Mouse (Mus musculus): ENCODE results near the gene A4galt.
"Not testable (repeated sequence)": the region's sequence is repeated elsewhere in the genome, so short reads cannot be mapped to it uniquely, and the experiment has no call there.

Gene A4galt

GRCm38 (mm10) chr15:83268428-83268827, 16.9 kb upstream of the A4galt start:
- DNase-seq (ENCODE audit: low spot score) = not testable (repeated sequence)

- DNase-seq (ENCODE audit: low spot score) = no peak
These were observed 13.7 kb upstream of the A4galt start for GRCm38 (mm10) chr15:83265269-83265668.

GRCm38 (mm10) chr15:83263405-83263804, 11.8 kb upstream of the A4galt start:
- no peak for DNase-seq (ENCODE audit: low spot score)

GRCm38 (mm10) chr15:83257906-83258305, 6.3 kb upstream of the A4galt start:
- DNase-seq (ENCODE audit: low spot score) = no peak

GRCm38 (mm10) chr15:83256491-83256890, 4.9 kb upstream of the A4galt start:
- no peak for DNase-seq (ENCODE audit: low spot score)

GRCm38 (mm10) chr15:83255944-83256343, 4.4 kb upstream of the A4galt start:
- no peak for DNase-seq (ENCODE audit: low spot score)

GRCm38 (mm10) chr15:83255191-83255782, 3.7 kb upstream of the A4galt start:
- no peak for DNase-seq (ENCODE audit: low spot score)

GRCm38 (mm10) chr15:83254372-83255070, 2.9 kb upstream of the A4galt start:
- DNase-seq (ENCODE audit: low spot score) = no peak

- no peak for DNase-seq (ENCODE audit: low spot score)
These were observed 486 bp upstream of the A4galt start for GRCm38 (mm10) chr15:83252060-83252459.

- no peak for DNase-seq (ENCODE audit: low spot score)
These were observed 861 bp downstream of the A4galt start for GRCm38 (mm10) chr15:83250651-83251175.

GRCm38 (mm10) chr15:83249535-83250287, 1.9 kb downstream of the A4galt start:
- DNase-seq (ENCODE audit: low spot score) = no peak

- DNase-seq (ENCODE audit: low spot score) = no peak
These were observed 3.2 kb downstream of the A4galt start for GRCm38 (mm10) chr15:83248236-83248844.

- DNase-seq (ENCODE audit: low spot score) = no peak
These were observed 7.2 kb downstream of the A4galt start for GRCm38 (mm10) chr15:83244371-83244770.

- no peak for DNase-seq (ENCODE audit: low spot score)
These were observed 9.5 kb downstream of the A4galt start for GRCm38 (mm10) chr15:83241961-83242680.

- no peak for DNase-seq (ENCODE audit: low spot score)
These were observed 10.1 kb downstream of the A4galt start for GRCm38 (mm10) chr15:83241497-83241896.

- no peak for DNase-seq (ENCODE audit: low spot score)
These were observed 13.9 kb downstream of the A4galt start for GRCm38 (mm10) chr15:83237460-83238243.

GRCm38 (mm10) chr15:83236824-83237223, 14.8 kb downstream of the A4galt start:
- no peak for DNase-seq (ENCODE audit: low spot score)

GRCm38 (mm10) chr15:83233219-83233992, 18.2 kb downstream of the A4galt start:
- DNase-seq (ENCODE audit: low spot score) = no peak

- DNase-seq (ENCODE audit: low spot score) = no peak
These were observed 24.0 kb downstream of the A4galt start for GRCm38 (mm10) chr15:83227559-83227958.

GRCm38 (mm10) chr15:83226871-83227270, 24.7 kb downstream of the A4galt start:
- no peak for DNase-seq (ENCODE audit: low spot score)

Measured in ovary, postnatal 10 days (tissue).